Mouse (Mus musculus) erythroblast, embryonic 14.5 days (primary cell): ENCODE results near the gene Rnaseh2b.

ENCODE experiments used
- GATA1 ChIP-seq: IDR thresholded peaks from 2 replicates; pipeline ENCODE4 v1.6.1; 2012; ENCODE audit warnings: low read length, inconsistent platforms, mixed read lengths
- TAL1 ChIP-seq: IDR thresholded peaks from 3 replicates; pipeline ENCODE4 v1.6.1; 2012; ENCODE audit warnings: low read length, inconsistent platforms, mixed read lengths

GRCm38 (mm10) chr14:62292166-62292487 lies 262 bp upstream of the Rnaseh2b start:
- TF ChIP-seq GATA1 (no peak), TAL1 (no peak)
